Mouse (Mus musculus) T-helper 17 cell (primary cell): ENCODE measurements around the gene Elovl6.

Experiments
- in situ Hi-C, 2 experiments: fragments of 300-600 bp; cut with MboI, MseI; formaldehyde crosslinking; loops; 1 replicate in 1 of 2; 2 replicates in 1 of 2; pipeline ENCODE4 v1.15.1; 2025; ENCODE audit warnings: high pct_unique_total_duplicates in 2 of 2

The Elovl6 gene

GRCm38 (mm10) chr3:129686698-129687333, 154.7 kb downstream of the Elovl6 start:
- in situ Hi-C loops = loop anchor here (5.0 to 25.0 kb wide), 4 partner anchors 262 to 1682 kb away; no protein-coding TSS in a partner anchor

GRCm38 (mm10) chr3:129687429-129687828, 155.3 kb downstream of the Elovl6 start:
- in situ Hi-C loops = loop anchor here (5.0 to 25.0 kb wide), 4 partner anchors 263 to 1683 kb away; no protein-coding TSS in a partner anchor
